In the genomic region with DNA sequence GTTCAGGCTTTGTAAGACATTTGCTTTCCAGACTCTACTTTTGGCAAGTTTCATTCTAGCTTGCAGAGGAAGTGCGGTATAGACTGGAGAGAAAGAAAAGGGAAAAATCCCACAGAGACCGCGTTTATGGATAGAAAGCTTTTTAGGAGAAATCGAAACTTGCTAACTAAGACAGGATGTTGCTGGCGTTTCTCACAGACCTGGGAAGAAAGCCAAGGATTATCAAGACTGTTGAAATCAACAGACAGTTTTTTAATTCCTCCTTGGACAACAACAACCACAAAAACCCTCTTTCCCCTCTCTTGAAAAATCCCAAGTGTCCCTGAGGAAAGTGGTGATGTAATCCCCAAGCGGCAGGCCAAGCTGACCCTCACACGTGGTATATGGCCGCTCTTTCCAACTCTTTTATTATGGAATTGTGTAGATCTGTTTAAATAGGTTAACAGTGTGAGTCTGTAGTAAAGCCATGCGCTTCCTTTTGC, we compare ENCODE assay signal across 9 mouse cellular contexts. TPM values are rescaled to one million over a fixed set of nuclear protein-coding genes. Genes with fewer than 3 reads are reported as not detected.
DNase-seq lines count a peak whose midpoint lies in the region.
"Had no signal": no experiment of that assay in that cellular context is flagged by ENCODE, and none has a peak within 500 bp of the region (broad histone marks: within the 10 kb centered on the region; RNA-seq: fewer than 3 reads in every experiment).

No protein-coding gene starts in this region.

- no peaks in the 10 kb centered on the region for H3K36me3 ChIP-seq in macrophage (ENCODE audit: inconsistent target)

- peak overlapping the region; percentile 4; the same call in 1 of the 2 replicates for H3K4me3 ChIP-seq in macrophage (ENCODE audit: inconsistent target)

- DNase-seq in urinary bladder, postnatal 14 days (ENCODE audit: low spot score), result peak; percentile 37
- DNase-seq in urinary bladder, postnatal 10 days (ENCODE audit: low spot score), result no peak
- DNase-seq in heart, adult 11 months, result peak; percentile 97
- peak; percentile 65 for DNase-seq in kidney, adult 9 months
- DNase-seq in yolk sac, embryonic 10.5 days (ENCODE audit: low spot score), result no peak
- DNase-seq in left cerebral cortex, adult 11 months (ENCODE audit: low spot score), result no peak
- DNase-seq in spleen, postnatal 14 days (ENCODE audit: low spot score in 2 of 2), result no peak

- H3K79me2 ChIP-seq in macrophage (ENCODE audit: inconsistent target), result no peaks in the 10 kb centered on the region

- WGBS in macrophage (ENCODE audit: missing documents), result 11% methylated on average over 9 of the region's 9 CpGs

- peak overlapping the region; percentile 17; the same call in 1 of the 2 replicates for H3K27ac ChIP-seq in macrophage

RNA-seq across cellular contexts. Expression of gene Art3, which starts 0.8 kb away (rescaled TPM):
- total RNA-seq in macrophage (2018; cell fraction: chromatin; rRNA removed), result 1 to 10 TPM in 1 of 26 experiments, not detected in 25; 1.2 TPM
- total RNA-seq in macrophage (2018; cell fraction: cytosol; rRNA removed), result under 1 TPM in 11 of 26 experiments, not detected in 15; 0.15 to 0.93 (median 0.22) TPM
- 1 to 10 TPM in 2 of 26 experiments, under 1 TPM in 5, not detected in 19; 0.48 to 1.2 (median 0.63) TPM for total RNA-seq in macrophage (2018; cell fraction: nucleus; rRNA removed)
- polyA plus RNA-seq in macrophage (2018), result not detected in 3 replicates

RNA-seq across cellular contexts. Expression of gene Cxcl9, which starts 4.5 kb away (rescaled TPM):
- 10 to 100 TPM in 1 of 26 experiments, 1 to 10 TPM in 5, under 1 TPM in 6, not detected in 14; 0.19 to 34.4 (median 0.84) TPM for total RNA-seq in macrophage (2018; cell fraction: chromatin; rRNA removed)
- 10 to 100 TPM in 9 of 26 experiments, 1 to 10 TPM in 5, under 1 TPM in 12; 0.06 to 36.4 (median 6.7) TPM for total RNA-seq in macrophage (2018; cell fraction: cytosol; rRNA removed)
- 10 to 100 TPM in 2 of 26 experiments, 1 to 10 TPM in 16, under 1 TPM in 5, not detected in 3; 0.48 to 17.2 (median 2.5) TPM for total RNA-seq in macrophage (2018; cell fraction: nucleus; rRNA removed)
- 0.69 to 2.3 TPM (median 1.8 TPM) in 3 replicates for polyA plus RNA-seq in macrophage (2018)
- polyA plus RNA-seq: cerebellum, adult 2 months had no signal

RNA-seq across cellular contexts. Expression of gene Cxcl10, which starts 16.3 kb away (rescaled TPM):
- total RNA-seq in macrophage (2018; cell fraction: chromatin; rRNA removed), result 1,000 to 10,000 TPM in 3 of 26 experiments, 100 to 1,000 TPM in 17, 10 to 100 TPM in 5, 1 to 10 TPM in 1; 7.0 to 3,051 (median 279) TPM
- total RNA-seq in macrophage (2018; cell fraction: cytosol; rRNA removed), result 1,000 to 10,000 TPM in 10 of 26 experiments, 100 to 1,000 TPM in 10, 10 to 100 TPM in 6; 23.3 to 5,353 (median 906) TPM
- 1,000 to 10,000 TPM in 15 of 26 experiments, 100 to 1,000 TPM in 8, 10 to 100 TPM in 3; 16.9 to 3,575 (median 1,214) TPM for total RNA-seq in macrophage (2018; cell fraction: nucleus; rRNA removed)
- 29.8 to 324 TPM (median 31.4 TPM) in 3 replicates for polyA plus RNA-seq in macrophage (2018)

RNA-seq across cellular contexts. Expression of gene Sdad1, which starts 22.1 kb away (rescaled TPM):
- total RNA-seq in macrophage (2018; cell fraction: chromatin; rRNA removed), result 10 to 100 TPM; 17.3 to 77.5 (median 42.9) TPM
- total RNA-seq in macrophage (2018; cell fraction: cytosol; rRNA removed), result 10 to 100 TPM in 2 of 26 experiments, 1 to 10 TPM in 24; 5.9 to 10.4 (median 8.1) TPM
- total RNA-seq in macrophage (2018; cell fraction: nucleus; rRNA removed), result 10 to 100 TPM in 25 of 26 experiments, 1 to 10 TPM in 1; 8.7 to 43.9 (median 17.9) TPM
- 7.9 to 11.2 TPM (median 8.9 TPM) in 3 replicates for polyA plus RNA-seq in macrophage (2018)

RNA-seq across cellular contexts. Expression of gene Naaa, which starts 54.4 kb away (rescaled TPM):
- 10 to 100 TPM in 7 of 26 experiments, 1 to 10 TPM in 19; 1.8 to 17.2 (median 5.8) TPM for total RNA-seq in macrophage (2018; cell fraction: chromatin; rRNA removed)
- 10 to 100 TPM in 25 of 26 experiments, 1 to 10 TPM in 1; 9.1 to 25.4 (median 15.8) TPM for total RNA-seq in macrophage (2018; cell fraction: cytosol; rRNA removed)
- total RNA-seq in macrophage (2018; cell fraction: nucleus; rRNA removed), result 10 to 100 TPM; 10.0 to 36.4 (median 18.0) TPM
- 7.7 to 41.0 TPM (median 19.5 TPM) in 3 replicates for polyA plus RNA-seq in macrophage (2018)

Comparison
In these comparisons a context has a peak if more than half of its experiments do, and no peak if none do; other contexts are left out.
1. DNase-seq: peak in urinary bladder, postnatal 14 days (single experiment), heart, adult 11 months (single experiment) and kidney, adult 9 months (single experiment); none in urinary bladder, postnatal 10 days (single experiment), yolk sac, embryonic 10.5 days (single experiment), left cerebral cortex, adult 11 months (single experiment) and spleen, postnatal 14 days (0 of 2).